Mouse (Mus musculus) WW6 (cell line): Measurements from ENCODE around the gene Trappc4.
"Not testable (repeated sequence)": the region's sequence is repeated elsewhere in the genome, so short reads cannot be mapped to it uniquely, and the experiment has no call there.

Experiments used
- DNase-seq: peaks from one replicate; pipeline ENCODE4 v3.0.0-alpha.2; 2013; ENCODE audit warnings: low read depth, low spot score

The Trappc4 gene

GRCm38 (mm10) chr9:44406906-44407751 lies at the start of gene Trappc4, which contains the start of gene Rps25:
TSS of gene Trappc4 (minus strand) at chr9:44407600.
TSS of gene Rps25 (plus strand) at chr9:44407139.
- DNase-seq = peak; percentile 86

DNA sequence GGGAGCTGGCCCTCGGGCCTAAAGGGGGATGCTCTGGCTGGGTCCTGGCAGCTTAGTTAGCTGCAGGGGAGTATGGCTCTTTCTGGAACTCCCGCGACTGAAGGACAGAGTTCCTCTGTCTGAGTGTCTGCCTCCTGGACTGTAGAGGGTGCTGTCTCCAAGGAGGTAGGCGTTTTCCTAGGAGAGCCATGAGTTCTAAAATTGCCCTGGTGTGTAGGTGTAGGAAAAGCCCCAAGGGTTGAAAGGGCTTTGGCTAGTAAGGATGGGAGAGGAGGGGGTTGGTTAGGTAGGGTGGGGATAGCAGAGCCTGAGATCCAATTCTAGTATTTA lies 47.5 kb upstream of the Trappc4 start, which contains the start of gene Upk2:
Upk2 (minus strand) TSS at position 86 of the 330 bp plus-strand sequence.
- DNase-seq = no peak

DNA sequence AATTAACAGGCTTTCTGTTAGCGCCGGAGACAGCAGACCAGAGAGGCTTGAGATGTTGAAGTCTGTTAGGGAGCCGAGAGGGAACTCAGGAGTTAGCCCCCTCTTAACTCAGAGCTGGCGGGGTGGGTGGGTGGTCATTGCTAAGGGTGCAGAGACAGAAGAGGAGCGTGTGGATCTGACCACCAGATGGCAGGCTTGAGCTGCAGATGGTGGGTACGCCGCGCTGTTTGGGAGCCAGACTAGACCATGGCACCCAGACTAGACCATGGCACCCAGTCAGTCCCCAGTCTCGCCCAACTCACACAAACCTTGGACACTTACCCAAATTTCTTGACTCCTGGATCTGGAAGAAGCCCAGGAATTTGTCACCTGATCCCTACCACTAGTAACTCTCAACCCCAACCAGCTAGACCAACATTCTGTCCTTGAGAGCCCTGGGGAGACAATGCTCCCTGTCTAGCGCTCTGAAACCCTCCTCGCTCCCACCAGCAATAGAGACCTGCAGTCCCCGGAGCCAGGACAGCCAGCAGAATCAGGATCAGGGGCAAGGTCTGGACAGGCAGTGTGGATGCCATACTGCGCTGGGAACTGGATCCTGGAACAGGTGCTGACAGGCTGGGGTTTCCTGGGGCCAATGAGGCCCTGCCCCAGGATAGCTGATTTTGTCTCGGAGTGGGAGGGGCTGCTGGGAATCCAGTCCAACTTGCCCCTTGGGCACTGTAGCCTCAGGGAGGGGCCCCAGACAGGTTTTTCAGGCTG lies 46.9 kb upstream of the Trappc4 start:
- peak; percentile 61 for DNase-seq

- no peak for DNase-seq
These were observed 43.0 kb upstream of the Trappc4 start for GRCm38 (mm10) chr9:44450387-44450786.

GRCm38 (mm10) chr9:44444402-44445025 lies 37.1 kb upstream of the Trappc4 start:
- not testable (repeated sequence) for DNase-seq

GRCm38 (mm10) chr9:44440961-44441360 lies 33.6 kb upstream of the Trappc4 start, which contains the start of gene Foxr1:
TSS of gene Foxr1 (minus strand) at chr9:44441136.
- peak; percentile 61 for DNase-seq

DNA sequence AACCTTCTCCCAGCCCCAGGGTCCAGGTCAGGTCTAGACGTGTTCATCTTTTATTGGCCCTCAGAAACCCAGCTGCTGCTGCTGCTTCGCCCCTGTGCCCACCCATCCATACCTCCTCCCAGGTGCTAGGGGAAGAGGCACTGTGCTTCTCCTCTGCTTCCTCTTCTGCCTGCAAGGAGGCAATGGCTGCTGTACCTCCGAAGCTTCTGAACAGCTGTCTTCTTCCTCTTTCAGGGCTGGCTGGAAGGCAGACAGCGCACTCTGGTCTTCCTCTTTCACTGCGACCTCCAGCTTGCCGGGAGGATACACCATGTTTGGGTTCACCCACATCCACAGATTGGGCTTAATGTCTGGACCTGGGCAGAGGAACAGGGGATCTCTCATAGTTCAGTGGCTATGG lies 28.3 kb upstream of the Trappc4 start:
- no peak for DNase-seq

GRCm38 (mm10) chr9:44432577-44433185 lies 25.3 kb upstream of the Trappc4 start:
- DNase-seq = no peak

DNA sequence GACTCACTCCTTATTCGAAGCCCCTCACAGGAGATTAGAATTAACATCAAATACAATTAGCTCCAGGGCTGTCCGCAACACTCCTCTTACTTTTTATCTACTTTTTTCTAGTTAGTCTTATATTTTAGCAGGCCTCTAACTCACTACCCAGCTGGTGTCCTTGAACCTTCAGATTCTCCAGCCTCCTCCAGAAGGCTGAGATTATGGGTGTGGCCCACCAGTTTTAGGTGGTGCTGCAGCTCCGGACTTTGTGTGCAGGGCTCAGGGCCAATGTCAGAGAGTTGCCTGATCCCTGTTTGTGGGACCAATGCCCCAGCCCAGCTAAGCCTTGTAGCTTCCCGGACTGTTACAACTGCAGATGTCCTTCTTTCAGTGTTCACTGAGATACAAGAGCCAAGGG lies 16.2 kb upstream of the Trappc4 start:
- no peak for DNase-seq

- DNase-seq = no peak
These were observed 13.0 kb upstream of the Trappc4 start for GRCm38 (mm10) chr9:44420280-44420898.

GRCm38 (mm10) chr9:44419730-44420129 lies 12.3 kb upstream of the Trappc4 start:
- DNase-seq = not testable (repeated sequence)

- peak; percentile 61 for DNase-seq
These were observed 11.4 kb upstream of the Trappc4 start, which contains the start of gene Ccdc84 for GRCm38 (mm10) chr9:44418519-44419385. TSS of gene Ccdc84 (minus strand) at chr9:44418569.

GRCm38 (mm10) chr9:44417892-44418363 lies 10.5 kb upstream of the Trappc4 start:
- DNase-seq = no peak

DNA sequence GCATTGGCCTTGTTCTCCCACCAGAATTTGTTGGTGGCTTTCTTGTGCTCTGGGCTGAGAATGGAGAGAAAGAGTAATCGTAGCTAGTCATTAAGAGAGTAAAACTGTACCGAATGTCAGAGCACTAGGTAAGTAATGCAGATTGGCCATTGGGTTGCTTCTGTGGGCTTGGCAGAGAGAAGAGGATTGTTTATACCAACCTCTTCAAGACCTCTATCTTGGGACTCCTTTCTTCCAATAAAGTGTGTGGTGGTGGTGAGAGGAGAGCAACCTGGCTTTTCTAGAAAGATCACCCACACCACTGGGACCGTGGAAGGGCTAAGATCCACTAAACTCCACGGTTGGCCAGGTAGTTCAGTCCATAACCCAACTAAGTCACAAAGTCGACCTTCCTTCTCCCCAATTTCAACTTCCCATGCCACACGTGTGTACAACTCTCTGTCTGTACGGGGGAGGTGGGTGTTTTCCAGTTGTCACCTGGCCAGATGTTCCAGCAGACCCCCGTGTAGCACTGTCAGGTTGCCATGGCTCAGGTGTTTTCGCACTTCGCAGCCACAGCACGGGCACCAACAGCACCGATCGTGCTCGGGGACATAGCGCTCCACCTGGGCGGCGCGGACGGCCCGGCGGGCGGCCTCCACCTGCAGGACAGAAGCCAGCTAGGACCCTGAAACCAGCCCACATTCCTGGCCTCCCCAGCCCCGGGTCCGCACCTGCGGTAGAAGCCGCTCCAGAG lies 9.9 kb upstream of the Trappc4 start:
- DNase-seq = no peak

- no peak for DNase-seq
These were observed 5.4 kb upstream of the Trappc4 start for GRCm38 (mm10) chr9:44412781-44413180.

DNA sequence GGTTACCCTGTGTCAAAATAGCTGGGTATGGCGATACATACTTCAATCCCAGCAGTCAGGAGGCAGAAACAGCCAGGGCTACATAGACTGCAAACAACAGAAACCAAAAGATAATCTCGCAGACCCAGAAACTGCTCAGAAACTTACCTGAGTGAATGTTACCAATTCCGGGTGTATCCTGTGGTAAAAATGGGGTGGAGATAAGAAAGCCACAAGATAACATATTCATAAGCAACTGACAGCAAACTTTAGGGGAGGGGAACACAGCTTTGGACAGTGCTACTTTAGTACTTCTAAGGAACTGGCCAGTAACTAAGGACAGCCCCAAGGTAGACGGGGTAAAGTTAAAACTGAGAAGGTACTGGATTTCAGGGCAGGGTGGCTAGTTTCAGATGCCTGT lies 4.9 kb upstream of the Trappc4 start:
- DNase-seq = no peak

DNA sequence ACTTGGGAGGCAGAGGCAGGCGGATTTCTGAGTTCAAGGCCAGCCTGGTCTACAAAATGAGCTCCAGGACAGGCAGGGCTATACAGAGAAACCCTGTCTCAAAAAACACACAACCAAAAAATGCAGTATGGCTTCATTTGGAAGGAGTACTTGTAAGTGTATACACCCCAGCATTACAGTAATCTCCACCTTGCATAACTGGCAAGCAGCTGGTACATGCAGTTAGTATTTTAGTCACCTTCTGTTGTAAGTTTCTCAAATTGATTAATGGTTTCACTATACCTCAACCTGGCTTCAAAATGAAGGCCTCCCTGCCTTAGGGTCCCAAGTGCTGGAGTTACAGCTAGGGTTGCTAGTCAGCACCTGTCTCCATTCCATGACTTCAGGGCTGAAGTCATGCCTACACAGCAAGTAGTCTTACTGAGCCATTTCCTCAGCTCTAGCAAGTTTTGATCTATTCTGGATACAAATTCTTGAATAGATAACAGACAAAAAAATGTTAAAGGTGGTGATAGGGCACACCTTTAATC lies 4.3 kb upstream of the Trappc4 start:
- DNase-seq = no peak

DNA sequence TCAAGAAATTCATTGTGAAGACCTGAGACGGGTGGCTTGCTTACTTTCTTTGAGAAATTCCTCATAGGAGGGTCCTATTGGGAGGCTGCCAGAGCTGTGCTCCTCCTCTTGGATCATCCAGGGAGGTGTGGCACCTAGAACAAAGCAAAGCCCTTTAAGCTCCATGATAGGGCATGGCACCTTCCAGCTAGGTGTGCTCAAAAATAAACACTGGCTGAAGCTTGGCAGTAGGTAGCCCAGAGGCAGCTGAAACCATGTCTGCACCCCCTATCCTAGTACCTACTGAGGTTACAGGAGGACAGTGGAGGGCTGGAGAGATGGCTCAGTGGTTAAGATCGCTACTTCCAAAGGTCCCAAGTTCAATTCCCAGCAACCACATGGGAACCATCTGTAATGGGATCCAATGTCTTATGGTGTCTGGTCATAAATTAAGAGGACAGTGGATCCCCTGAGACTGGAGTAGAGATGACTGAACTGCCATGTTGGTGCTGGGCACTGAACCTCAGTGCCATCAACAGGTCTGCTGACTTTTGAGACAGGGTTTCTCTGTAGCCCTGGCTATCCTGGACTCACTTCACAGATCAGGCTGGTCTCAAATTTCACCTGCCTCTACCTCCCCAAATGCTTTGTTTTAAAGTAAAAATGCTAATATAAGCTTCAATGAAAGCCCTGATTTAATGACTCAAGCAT lies 3.4 kb upstream of the Trappc4 start:
- DNase-seq = no peak
